Mouse (Mus musculus) brain, adult 2 months (tissue): ENCODE measurements around the gene C530008M17Rik.

ENCODE experiments used
- DNase-seq: peaks from one replicate; pipeline ENCODE4 v3.0.0; 2011; ENCODE audit warnings: low read depth, low spot score

C530008M17Rik gene

DNA sequence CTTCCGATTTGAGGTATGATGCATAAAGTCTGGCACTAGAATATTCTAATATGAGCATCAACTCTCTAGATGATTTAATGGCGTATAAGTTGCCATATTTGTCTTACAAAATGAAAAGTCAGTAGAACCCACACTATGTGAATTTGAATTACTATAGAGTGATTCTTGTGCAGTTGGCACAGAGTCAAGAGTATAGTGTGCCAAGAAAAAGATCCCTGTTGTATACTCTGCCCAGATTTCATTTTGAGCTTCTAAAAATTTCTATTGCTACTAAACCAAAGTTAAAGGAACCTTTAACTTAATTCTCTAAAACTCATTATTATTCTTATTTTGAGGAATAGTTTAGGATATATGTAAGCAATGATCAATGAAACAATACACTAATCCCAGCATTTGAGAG is at the start of gene C530008M17Rik:
Gene C530008M17Rik (plus strand): TSS at position 301 of the 400 bp plus-strand sequence.
- peak; percentile 28 for DNase-seq

DNA sequence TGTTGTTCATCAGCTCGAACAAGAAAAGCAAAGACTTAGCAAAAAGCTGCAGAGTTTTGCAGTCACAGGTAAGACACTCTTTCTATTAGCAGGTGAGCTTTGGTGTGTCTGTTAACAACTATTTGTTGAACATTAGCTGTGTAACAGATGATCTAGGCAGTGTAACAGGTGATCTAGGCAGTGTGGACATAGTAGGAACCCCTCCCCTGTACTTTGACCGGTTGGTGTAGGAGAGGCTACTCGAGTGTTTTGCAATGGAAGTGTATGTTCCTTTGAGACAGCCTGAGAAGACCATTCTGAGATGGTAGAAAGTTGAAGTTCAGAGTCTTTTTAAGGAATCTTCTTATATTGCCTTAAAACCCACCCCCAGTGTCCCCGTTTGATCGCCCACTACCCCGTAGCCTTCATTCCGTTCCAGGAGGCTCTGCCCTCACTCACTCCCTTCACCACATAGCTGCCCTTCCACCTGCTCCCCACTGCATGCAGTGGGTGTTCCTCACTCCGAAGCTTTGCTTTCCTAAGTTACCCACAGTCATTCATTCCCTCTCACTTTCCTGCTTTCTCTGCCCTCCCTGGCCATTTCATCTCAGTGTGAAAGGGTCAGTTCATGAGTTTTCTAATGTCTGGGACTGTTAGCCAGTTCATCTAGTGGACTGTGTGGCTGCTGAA is 46.5 kb upstream of the C530008M17Rik start:
- DNase-seq, result no peak

GRCm38 (mm10) chr5:76612867-76613499 is 43.3 kb upstream of the C530008M17Rik start:
- no peak for DNase-seq

DNA sequence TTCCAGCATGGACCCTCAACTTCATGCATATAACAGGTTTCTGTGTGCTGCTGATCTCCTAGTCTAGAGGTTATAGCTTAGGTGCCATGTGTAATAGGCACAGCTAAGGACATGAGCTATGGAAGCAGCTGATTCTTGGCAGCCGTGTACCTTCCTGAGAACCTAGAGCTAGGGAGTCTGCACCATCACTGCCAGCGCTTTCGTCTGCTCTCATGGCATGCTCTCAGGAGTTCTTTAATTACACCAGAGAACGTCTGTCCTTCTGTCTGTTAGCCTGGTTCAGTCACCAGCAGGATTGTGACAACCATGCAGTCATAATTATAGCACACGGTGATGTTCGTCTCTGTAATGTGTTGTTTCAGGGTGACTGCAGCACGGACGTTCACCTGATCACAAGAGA is 41.0 kb upstream of the C530008M17Rik start:
- peak; percentile 34 for DNase-seq

DNA sequence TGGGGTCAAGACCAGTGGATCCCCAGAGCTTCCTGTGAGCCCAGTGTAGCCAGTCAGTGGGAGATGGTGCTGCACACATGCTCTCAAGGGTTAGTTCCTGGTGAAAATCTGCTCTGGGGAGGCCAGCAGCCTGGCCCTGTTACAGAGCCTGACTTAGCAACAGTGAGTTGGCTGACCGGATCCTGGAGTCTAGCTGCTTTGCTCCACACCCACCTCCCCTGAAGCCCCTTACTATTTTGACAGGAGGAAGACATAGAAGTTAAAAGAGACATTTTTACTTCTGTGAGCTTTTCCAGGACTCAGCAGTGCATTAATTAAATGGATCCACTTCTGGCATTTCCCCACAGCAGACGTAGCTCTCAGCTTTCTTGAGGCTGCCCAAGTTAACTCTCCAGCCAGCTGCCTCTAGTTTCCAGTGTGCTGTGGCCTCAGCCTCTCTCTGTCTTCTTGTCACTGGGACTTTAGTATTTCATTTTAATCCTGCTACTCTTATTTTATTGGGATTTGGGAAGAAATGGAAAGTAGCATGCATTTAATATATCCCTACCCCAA is 40.0 kb upstream of the C530008M17Rik start:
- DNase-seq, result no peak

- DNase-seq, result peak; percentile 13
Observed at GRCm38 (mm10) chr5:76618750-76619149, 37.6 kb upstream of the C530008M17Rik start.

DNA sequence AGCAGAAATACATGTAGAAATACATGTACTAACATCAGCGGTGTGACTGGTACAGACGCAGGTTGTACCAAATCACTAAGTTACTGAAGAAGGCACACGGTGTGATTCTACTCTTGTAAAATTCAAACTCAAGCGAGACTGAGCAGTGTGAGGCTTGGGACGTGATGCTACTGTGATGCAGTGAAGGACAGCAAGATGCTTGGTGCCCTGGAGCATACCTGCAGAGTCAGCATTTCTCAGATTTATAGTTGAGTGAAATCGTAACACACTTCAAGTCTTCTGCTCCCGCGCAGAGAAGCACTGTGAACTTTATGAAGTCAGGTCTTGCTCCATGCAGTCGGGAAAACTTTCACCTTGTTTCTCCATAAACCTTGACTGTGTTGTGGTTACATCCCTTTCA is 32.6 kb upstream of the C530008M17Rik start:
- no peak for DNase-seq

DNA sequence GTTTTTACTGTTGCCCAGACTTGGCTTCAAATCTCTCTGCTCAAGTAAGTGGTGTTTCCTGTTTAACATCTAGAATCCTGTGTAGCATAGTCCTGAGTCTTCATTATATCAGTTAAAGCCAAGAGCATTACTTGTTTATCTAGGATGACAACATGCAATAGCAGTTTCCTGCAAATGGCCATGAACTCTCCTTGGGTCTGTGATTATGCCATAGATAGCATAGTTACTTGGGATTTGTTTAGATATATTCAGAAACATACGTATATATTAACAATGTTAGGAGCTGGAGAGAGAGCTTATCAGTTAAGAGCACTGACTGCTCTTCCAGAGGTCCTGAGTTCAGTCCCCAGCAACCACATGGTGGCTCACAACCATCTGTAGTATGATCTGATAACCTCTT is 28.5 kb upstream of the C530008M17Rik start:
- no peak for DNase-seq

GRCm38 (mm10) chr5:76634012-76634411 is 22.3 kb upstream of the C530008M17Rik start:
- DNase-seq, result no peak

GRCm38 (mm10) chr5:76635592-76635991 is 20.7 kb upstream of the C530008M17Rik start:
- DNase-seq, result no peak

- DNase-seq, result peak; percentile 57
Observed at GRCm38 (mm10) chr5:76642076-76642475, 14.2 kb upstream of the C530008M17Rik start.

- no peak for DNase-seq
Observed at GRCm38 (mm10) chr5:76644234-76644633, 12.1 kb upstream of the C530008M17Rik start.

- no peak for DNase-seq
Observed at GRCm38 (mm10) chr5:76645091-76645868, 11.0 kb upstream of the C530008M17Rik start.

DNA sequence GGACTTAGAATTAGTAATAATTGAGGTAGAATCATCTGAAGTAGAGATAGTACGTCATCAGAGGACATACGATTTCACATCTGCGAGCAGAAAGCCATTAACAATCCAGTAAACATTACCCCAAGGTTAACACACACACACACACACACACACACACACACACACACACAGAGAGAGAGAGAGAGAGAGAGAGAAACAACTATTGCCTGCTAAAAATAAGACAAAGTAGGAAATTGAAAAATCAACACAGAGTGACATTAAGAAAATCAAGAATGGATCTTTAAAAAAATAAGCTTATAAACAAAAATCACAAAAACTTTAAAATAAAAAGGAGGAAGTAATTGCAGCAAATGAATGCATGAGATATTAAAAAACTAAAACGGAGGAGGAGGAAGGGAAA is 6.4 kb upstream of the C530008M17Rik start:
- DNase-seq, result no peak

- no peak for DNase-seq
Observed at GRCm38 (mm10) chr5:76651151-76651725, 5.1 kb upstream of the C530008M17Rik start.

DNA sequence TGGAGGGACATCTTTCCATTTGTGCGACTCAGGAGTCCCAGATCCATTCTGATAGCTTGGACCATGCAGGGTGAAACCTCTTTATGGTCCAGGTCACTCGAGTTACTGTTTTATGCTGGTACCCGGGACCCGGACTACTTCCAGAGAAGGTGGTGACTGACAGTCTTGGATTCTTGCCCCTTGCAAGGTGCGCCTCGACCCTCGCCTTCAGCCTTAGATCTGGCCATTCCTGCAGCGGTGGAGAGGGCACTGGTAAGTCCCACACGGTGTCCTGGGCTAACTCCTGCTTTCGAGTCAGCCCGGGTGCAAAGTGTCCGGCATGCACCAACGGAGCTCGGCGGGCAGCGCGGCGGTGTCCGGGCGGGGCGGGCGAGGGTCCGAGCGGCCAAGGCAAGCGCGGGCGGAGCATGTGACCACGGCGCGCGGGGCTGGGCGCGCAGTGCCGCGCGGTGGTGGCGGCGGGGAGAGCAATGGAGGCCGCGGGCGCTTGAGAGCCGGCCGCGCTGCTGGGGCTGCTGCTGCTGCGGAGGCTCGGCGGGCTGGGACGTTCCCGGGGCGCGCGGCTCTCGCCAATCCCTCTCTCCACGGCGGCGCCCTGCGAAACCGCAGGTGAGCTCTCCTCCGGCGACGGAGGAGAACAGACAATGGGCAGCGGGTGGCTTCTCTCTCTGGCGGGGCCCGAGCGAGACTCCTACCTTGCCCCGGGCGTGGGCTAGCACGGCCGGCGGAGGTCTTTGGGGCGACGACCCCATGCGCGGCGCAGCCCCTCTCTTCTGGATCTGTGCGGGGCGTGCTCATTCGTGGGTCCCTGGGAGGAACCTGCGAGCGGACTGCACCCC is 1.2 kb downstream of the C530008M17Rik start:
- DNase-seq, result peak; percentile 76

- peak; percentile 35 for DNase-seq
Observed at GRCm38 (mm10) chr5:76658084-76658934, 2.0 kb downstream of the C530008M17Rik start.

DNA sequence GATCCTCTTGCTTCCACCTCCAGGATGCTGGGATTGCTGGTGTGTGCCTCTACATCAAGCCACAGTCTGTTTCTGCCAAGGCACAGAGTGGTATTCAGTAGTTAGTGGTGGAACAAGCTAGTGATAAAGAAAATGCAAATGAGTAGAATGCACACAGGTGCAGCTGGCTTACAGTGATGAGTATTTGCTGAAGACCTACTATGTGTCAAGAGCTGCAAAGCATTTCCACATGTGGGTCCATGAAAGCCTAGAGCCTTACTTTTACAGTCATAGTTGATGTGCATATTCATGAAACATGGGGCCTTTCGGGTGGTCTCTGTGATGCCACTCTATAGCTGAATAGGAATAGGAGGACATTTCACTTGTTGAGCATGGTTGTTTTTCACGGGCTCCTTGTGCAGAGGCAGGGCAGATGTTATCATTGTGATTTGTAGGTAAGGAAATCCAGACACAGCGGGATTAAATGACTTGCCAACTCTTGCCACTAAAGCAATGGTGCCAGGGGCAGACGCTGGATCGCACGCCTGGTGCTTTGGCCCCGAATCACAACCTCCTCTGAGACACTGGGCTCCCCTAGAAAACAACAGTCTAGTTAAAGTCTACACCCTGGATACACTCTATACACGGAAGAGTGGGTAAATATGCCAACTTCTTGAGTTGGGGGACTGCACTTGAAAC is 3.8 kb downstream of the C530008M17Rik start:
- no peak for DNase-seq

DNA sequence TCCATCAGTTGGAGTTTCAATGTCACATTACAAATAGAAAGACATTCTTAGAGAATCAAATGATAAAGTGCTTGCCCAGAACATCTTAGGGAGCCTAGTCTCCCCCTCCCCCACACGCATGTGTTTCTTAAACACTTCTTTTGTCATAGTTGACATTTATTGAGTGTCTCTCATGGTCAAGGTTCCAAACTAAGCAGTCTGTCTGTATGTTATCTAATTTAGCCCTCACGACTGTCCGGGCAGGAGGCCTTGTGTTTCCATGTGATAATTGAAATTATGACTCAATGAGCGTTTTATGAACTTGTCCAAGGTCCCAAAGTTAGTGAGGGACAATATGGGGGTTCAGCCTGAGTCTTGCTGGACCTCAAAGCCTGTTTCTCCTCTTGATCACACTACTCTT is 5.0 kb downstream of the C530008M17Rik start:
- DNase-seq, result no peak
